Mouse (Mus musculus): ENCODE measurements around the gene Dlk1. TPM values are rescaled to one million over a fixed set of nuclear protein-coding genes. Genes with fewer than 3 reads are reported as not detected.

The Dlk1 gene
- 51.1 and 52.4 TPM in 2 replicates for polyA plus RNA-seq (2014; fragmentation: Nextera tagmentation; extraction: Ambion mirVana)

- peaks cover 39% of the 10 kb centered on the region for H3K27me3 ChIP-seq (ENCODE audit: control insufficient read depth, insufficient read depth, low read length)
- H3K9me3 ChIP-seq (ENCODE audit: control insufficient read depth, low read length), result no peaks in the 10 kb centered on the region
- H3K4me3 ChIP-seq (ENCODE audit: low read length), result peak within 1 kb of the TSS; percentile 42
- H3K27ac ChIP-seq (ENCODE audit: low read depth, low read length), result 0 out of 2 replicates have a peak within 1 kb of the TSS, but pooled peaks have one; percentile 1
- peaks cover 27% of the 10 kb centered on the region for H3K4me1 ChIP-seq (ENCODE audit: control insufficient read depth, insufficient read depth, low read length)
- H3K4me2 ChIP-seq (replicated peaks; ENCODE audit: low read depth, low read length), result peak within 1 kb of the TSS; percentile 75
- WGBS, result 9% methylated on average over 13 of the region's 13 CpGs
- no peaks in the 10 kb centered on the region for H3K36me3 ChIP-seq (ENCODE audit: control insufficient read depth, insufficient read depth, low read length)
- ATAC-seq (ENCODE audit: low FRiP score, low TSS enrichment), result no peak
- H3K9ac ChIP-seq (ENCODE audit: low read depth, low read length), result peak within 1 kb of the TSS; percentile 48; the same call in 1 of the 2 replicates
Measured at GRCm38 (mm10) chr12:109452592-109452991, at the start of gene Dlk1. TSS of gene Dlk1 (plus strand) at chr12:109452823.

- Histone ChIP-seq H3K4me2 (replicated peaks; ENCODE audit: low read depth, low read length) (no peak overlapping the region), H3K36me3 (ENCODE audit: control insufficient read depth, insufficient read depth, low read length) (no peaks in the 10 kb centered on the region), H3K27ac (ENCODE audit: low read depth, low read length) (peak overlapping the region; percentile 76; the same call in 1 of the 2 replicates), H3K9ac (ENCODE audit: low read depth, low read length) (no peak overlapping the region), H3K9me3 (ENCODE audit: control insufficient read depth, low read length) (no peaks in the 10 kb centered on the region), H3K27me3 (ENCODE audit: control insufficient read depth, insufficient read depth, low read length) (no peaks in the 10 kb centered on the region), H3K4me3 (ENCODE audit: low read length) (no peak overlapping the region), H3K4me1 (ENCODE audit: control insufficient read depth, insufficient read depth, low read length) (peaks cover 40% of the 10 kb centered on the region)
- ATAC-seq (ENCODE audit: low FRiP score, low TSS enrichment), result no peak
- WGBS, result 41% methylated on average over 5 of the region's 5 CpGs
Measured at GRCm38 (mm10) chr12:109402943-109403342, 49.7 kb upstream of the Dlk1 start.

DNA sequence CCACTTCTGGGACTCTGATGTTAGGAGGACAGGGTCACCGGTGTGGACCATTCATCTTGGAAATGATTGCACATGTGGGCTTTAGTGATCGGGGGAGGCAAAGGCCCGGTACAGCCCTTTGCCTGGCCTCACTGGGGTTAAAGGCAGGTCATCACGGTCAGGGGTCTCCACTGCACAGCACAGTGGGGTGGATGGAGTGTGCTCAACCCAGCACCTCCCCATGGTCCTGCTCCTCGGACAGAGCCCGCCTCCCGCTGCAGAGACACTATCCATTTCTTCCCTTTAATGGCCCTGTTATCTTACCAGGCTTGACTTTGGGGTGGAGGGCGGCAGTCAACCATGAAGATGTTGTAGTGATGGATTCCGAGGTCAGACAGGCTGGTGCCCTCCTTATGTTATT, 48.9 kb upstream of the Dlk1 start:
- Histone ChIP-seq H3K27me3 (ENCODE audit: control insufficient read depth, insufficient read depth, low read length) (no peaks in the 10 kb centered on the region), H3K9me3 (ENCODE audit: control insufficient read depth, low read length) (no peaks in the 10 kb centered on the region), H3K27ac (ENCODE audit: low read depth, low read length) (no peak overlapping the region), H3K36me3 (ENCODE audit: control insufficient read depth, insufficient read depth, low read length) (no peaks in the 10 kb centered on the region), H3K4me3 (ENCODE audit: low read length) (no peak overlapping the region), H3K9ac (ENCODE audit: low read depth, low read length) (no peak overlapping the region), H3K4me2 (replicated peaks; ENCODE audit: low read depth, low read length) (no peak overlapping the region), H3K4me1 (ENCODE audit: control insufficient read depth, insufficient read depth, low read length) (peaks cover 40% of the 10 kb centered on the region)
- ATAC-seq (ENCODE audit: low FRiP score, low TSS enrichment), result peak; percentile 61
- 20% methylated on average over 9 of the region's 9 CpGs for WGBS

DNA sequence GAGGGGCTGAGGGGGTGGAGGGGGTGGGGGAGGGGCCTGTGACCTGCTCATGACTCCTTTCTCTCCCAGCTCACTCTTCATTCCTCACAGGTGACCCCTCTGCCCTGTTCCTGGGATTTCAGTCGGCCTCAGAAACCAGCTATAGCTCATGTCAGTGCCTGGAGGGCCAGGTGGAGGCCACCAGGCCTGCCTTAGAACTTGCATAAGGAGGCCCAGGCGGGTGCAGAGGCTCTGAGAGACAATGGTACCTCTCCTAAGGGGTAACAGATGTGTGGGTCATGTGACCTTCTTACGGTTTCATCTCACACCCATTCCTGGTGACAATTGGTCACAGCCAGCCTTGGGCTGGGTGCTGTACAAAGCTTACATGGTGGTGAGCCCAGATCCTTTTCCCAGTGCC, 46.6 kb upstream of the Dlk1 start:
- WGBS, result 35% methylated on average over 3 of the region's 3 CpGs
- H3K4me1 ChIP-seq (ENCODE audit: control insufficient read depth, insufficient read depth, low read length), result peaks cover 52% of the 10 kb centered on the region
- no peak overlapping the region for H3K4me3 ChIP-seq (ENCODE audit: low read length)

GRCm38 (mm10) chr12:109410723-109411122, 41.9 kb upstream of the Dlk1 start:
- Histone ChIP-seq H3K4me1 (ENCODE audit: control insufficient read depth, insufficient read depth, low read length) (peaks cover 45% of the 10 kb centered on the region), H3K27me3 (ENCODE audit: control insufficient read depth, insufficient read depth, low read length) (no peaks in the 10 kb centered on the region), H3K9me3 (ENCODE audit: control insufficient read depth, low read length) (no peaks in the 10 kb centered on the region), H3K36me3 (ENCODE audit: control insufficient read depth, insufficient read depth, low read length) (no peaks in the 10 kb centered on the region), H3K4me3 (ENCODE audit: low read length) (no peak overlapping the region), H3K9ac (ENCODE audit: low read depth, low read length) (no peak overlapping the region), H3K4me2 (replicated peaks; ENCODE audit: low read depth, low read length) (no peak overlapping the region), H3K27ac (ENCODE audit: low read depth, low read length) (peak overlapping the region; percentile 84)
- 37% methylated on average over 11 of the region's 11 CpGs for WGBS
- no peak for ATAC-seq (ENCODE audit: low FRiP score, low TSS enrichment)

More for the DNA sequence above, 46.6 kb upstream of the Dlk1 start:
- Histone ChIP-seq H3K27ac (ENCODE audit: low read depth, low read length) (no peak overlapping the region), H3K4me2 (replicated peaks; ENCODE audit: low read depth, low read length) (no peak overlapping the region), H3K9me3 (ENCODE audit: control insufficient read depth, low read length) (no peaks in the 10 kb centered on the region), H3K27me3 (ENCODE audit: control insufficient read depth, insufficient read depth, low read length) (no peaks in the 10 kb centered on the region), H3K36me3 (ENCODE audit: control insufficient read depth, insufficient read depth, low read length) (no peaks in the 10 kb centered on the region), H3K9ac (ENCODE audit: low read depth, low read length) (no peak overlapping the region)
- no peak for ATAC-seq (ENCODE audit: low FRiP score, low TSS enrichment)

DNA sequence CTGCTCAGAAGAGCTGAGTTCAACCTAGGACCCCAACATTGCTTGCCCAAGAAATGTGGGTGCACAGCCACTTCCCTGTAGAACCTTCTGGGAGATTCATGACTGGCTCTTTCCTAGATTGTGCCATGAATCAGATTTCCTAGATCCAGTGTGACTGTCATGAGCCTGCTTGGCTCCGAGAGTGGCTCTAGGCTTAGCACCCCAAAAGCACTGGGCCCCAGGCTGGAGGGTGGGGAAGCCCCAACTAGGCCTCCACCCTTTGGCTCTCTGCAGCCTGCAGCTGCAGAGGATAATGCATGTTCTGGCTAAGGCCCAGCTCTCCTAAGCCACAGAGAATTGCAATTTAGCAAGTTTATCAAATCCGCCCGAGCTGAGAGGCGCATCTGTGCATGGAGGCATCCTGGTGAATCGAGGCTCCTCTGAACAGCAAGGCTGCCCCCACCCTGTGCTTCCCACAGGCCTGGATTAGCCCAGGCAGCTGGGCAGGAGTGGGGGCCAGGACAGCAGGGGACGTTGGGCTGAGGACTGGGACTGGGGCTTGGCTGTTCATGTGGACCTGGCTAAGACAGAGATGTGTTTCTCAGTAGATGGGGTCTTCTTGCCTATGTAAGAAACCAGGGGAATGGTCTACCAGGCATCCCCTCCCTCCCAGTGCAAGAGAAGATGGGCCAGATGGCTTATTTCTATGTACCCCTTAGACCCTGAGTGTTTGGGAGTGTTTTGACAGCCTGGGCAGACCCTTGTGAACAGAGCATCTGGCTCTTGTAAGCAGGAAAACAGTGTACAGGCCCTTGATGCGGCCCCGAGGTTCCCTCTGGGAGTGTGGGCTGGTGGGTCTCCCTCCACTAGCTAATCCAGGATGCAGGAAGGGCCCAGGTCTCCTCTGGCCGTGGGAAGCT, 41.2 kb upstream of the Dlk1 start:
- WGBS, result 66% methylated on average over 9 of the region's 9 CpGs
- peaks cover 45% of the 10 kb centered on the region for H3K4me1 ChIP-seq (ENCODE audit: control insufficient read depth, insufficient read depth, low read length)
- H3K9ac ChIP-seq (ENCODE audit: low read depth, low read length), result no peak overlapping the region
- no peak overlapping the region for H3K4me2 ChIP-seq (replicated peaks; ENCODE audit: low read depth, low read length)
- no peak overlapping the region for H3K4me3 ChIP-seq (ENCODE audit: low read length)
- no peak for ATAC-seq (ENCODE audit: low FRiP score, low TSS enrichment)
- H3K36me3 ChIP-seq (ENCODE audit: control insufficient read depth, insufficient read depth, low read length), result no peaks in the 10 kb centered on the region
- peak overlapping the region; percentile 84 for H3K27ac ChIP-seq (ENCODE audit: low read depth, low read length)
- no peaks in the 10 kb centered on the region for H3K9me3 ChIP-seq (ENCODE audit: control insufficient read depth, low read length)
- no peaks in the 10 kb centered on the region for H3K27me3 ChIP-seq (ENCODE audit: control insufficient read depth, insufficient read depth, low read length)

DNA sequence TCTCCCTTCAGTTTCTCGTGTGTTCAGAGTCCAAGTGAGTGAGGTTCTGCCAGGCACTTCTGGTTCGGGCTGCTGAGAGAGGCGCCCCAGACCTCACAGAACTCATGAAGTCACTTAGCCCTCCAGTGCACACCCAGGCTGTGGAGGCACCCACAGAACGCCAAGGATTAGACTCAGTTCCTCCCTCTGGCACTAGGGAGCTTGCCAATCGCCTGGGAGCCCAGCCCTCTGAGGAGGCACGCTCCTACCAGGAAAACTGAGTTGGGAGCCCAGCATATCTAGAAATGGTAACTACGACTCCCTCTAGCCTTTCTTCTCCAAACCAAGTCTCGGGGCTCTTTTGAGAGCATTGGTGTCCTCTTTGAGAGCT, 40.6 kb upstream of the Dlk1 start:
- Histone ChIP-seq H3K27ac (ENCODE audit: low read depth, low read length) (peak overlapping the region; percentile 84), H3K36me3 (ENCODE audit: control insufficient read depth, insufficient read depth, low read length) (no peaks in the 10 kb centered on the region), H3K27me3 (ENCODE audit: control insufficient read depth, insufficient read depth, low read length) (no peaks in the 10 kb centered on the region), H3K4me1 (ENCODE audit: control insufficient read depth, insufficient read depth, low read length) (peaks cover 48% of the 10 kb centered on the region), H3K9me3 (ENCODE audit: control insufficient read depth, low read length) (no peaks in the 10 kb centered on the region), H3K9ac (ENCODE audit: low read depth, low read length) (no peak overlapping the region), H3K4me3 (ENCODE audit: low read length) (no peak overlapping the region), H3K4me2 (replicated peaks; ENCODE audit: low read depth, low read length) (no peak overlapping the region)
- no peak for ATAC-seq (ENCODE audit: low FRiP score, low TSS enrichment)
- 74% methylated on average over 8 of the region's 8 CpGs for WGBS

DNA sequence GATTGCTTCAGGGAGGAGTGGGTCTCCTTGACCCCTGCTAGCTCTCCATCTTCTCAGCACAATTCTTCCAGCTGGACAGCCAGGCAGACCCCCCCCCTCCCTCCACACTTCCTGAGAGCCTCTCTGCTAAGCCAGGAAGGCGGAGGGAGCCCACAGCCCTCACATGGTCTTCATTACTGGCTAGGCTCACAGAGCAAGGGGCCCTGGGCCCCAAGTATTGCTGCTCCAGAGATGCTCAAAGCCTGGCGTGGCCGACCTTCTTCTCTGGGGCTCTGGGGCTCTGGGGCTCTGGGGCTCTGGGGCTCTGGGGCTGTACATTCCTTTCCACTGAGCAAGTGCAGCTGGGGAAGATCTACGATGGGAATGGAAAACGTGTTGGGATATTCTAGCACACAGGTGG, 39.9 kb upstream of the Dlk1 start:
- Histone ChIP-seq H3K4me2 (replicated peaks; ENCODE audit: low read depth, low read length) (no peak overlapping the region), H3K9ac (ENCODE audit: low read depth, low read length) (no peak overlapping the region), H3K4me3 (ENCODE audit: low read length) (no peak overlapping the region), H3K27ac (ENCODE audit: low read depth, low read length) (peak overlapping the region; percentile 84; the same call in 1 of the 2 replicates), H3K36me3 (ENCODE audit: control insufficient read depth, insufficient read depth, low read length) (no peaks in the 10 kb centered on the region), H3K9me3 (ENCODE audit: control insufficient read depth, low read length) (no peaks in the 10 kb centered on the region), H3K27me3 (ENCODE audit: control insufficient read depth, insufficient read depth, low read length) (no peaks in the 10 kb centered on the region), H3K4me1 (ENCODE audit: control insufficient read depth, insufficient read depth, low read length) (peaks cover 54% of the 10 kb centered on the region)
- 24% methylated on average over 5 of the region's 5 CpGs for WGBS
- peak; percentile 29; the same call in 1 of the 2 replicates for ATAC-seq (ENCODE audit: low FRiP score, low TSS enrichment)

DNA sequence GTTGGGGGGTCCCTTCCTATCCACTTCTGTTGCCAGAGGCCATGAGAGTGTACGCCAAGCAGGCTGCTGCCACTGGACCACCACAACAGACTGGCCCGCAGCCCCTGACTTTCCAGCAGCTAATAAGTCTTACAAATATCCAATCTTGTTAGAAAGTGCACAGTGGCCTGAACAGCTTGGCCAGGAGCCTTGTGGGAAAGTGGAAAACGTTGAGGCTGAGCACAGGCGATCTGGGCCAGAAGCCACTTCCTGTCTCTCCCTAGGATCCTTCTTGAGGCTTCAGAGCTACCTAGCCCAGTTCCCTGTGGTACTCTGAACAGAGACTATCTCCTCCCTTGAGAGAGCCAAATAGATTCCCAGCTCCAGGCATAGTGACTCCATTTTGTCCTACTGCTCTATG, 39.3 kb upstream of the Dlk1 start:
- no peak for ATAC-seq (ENCODE audit: low FRiP score, low TSS enrichment)
- H3K36me3 ChIP-seq (ENCODE audit: control insufficient read depth, insufficient read depth, low read length), result no peaks in the 10 kb centered on the region
- H3K4me3 ChIP-seq (ENCODE audit: low read length), result no peak overlapping the region
- peaks cover 60% of the 10 kb centered on the region for H3K4me1 ChIP-seq (ENCODE audit: control insufficient read depth, insufficient read depth, low read length)
- no peaks in the 10 kb centered on the region for H3K9me3 ChIP-seq (ENCODE audit: control insufficient read depth, low read length)
- H3K27me3 ChIP-seq (ENCODE audit: control insufficient read depth, insufficient read depth, low read length), result no peaks in the 10 kb centered on the region
- no peak overlapping the region for H3K4me2 ChIP-seq (replicated peaks; ENCODE audit: low read depth, low read length)
- no peak overlapping the region for H3K9ac ChIP-seq (ENCODE audit: low read depth, low read length)
- H3K27ac ChIP-seq (ENCODE audit: low read depth, low read length), result peak overlapping the region; percentile 84; the same call in 1 of the 2 replicates
- 77% methylated on average over 4 of the region's 4 CpGs for WGBS
